Mouse (Mus musculus) forelimb bud, embryonic 11.5 days (tissue): ENCODE data around the gene Serpinb6a.
"Not testable (repeated sequence)": the region's sequence is repeated elsewhere in the genome, so short reads cannot be mapped to it uniquely, and the experiment has no call there.

Source experiments
- DNase-seq: peaks from one replicate; pipeline ENCODE4 v3.0.0-alpha.2; 2012; ENCODE audit warnings: low read depth, low spot score

The Serpinb6a gene

DNA sequence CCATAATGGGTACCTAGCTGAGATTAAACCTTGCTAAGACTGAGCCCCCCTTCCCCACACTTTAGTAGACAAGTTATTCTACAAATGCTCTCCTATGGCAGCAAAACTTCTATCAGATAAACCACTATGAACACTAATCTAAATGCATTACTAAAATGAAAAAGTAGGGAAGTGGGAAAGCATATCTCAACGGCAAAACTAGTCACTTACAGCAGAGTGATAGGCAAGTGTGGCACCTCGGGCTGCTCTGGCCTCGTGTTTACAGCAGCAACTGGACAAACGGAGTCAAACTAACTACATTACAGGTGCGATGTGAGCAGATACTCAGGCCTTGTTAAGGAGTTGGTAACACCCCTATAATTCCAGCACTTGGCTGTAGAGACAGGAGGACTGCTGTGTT is 13.0 kb downstream of the Serpinb6a start:
- DNase-seq, result no peak

DNA sequence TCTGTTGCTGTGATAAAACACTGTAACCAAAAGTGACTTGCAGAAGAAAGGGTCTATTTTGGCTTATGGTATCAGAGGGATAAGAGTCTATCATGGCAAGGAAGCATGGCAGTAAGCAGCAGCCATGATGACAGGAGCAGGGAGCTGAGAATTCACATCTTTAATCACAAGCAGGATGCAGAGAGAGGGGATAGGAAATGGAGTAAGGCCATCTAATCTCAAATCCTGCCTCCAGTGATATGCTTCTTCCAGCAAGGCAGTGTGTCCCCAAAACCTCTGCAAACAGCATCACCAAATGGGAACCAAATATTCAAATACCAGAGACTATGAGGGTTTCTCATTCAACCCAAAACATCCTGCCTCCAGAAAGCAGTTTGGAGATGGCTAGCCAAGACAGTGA is 36.0 kb downstream of the Serpinb6a start:
- no peak for DNase-seq

DNA sequence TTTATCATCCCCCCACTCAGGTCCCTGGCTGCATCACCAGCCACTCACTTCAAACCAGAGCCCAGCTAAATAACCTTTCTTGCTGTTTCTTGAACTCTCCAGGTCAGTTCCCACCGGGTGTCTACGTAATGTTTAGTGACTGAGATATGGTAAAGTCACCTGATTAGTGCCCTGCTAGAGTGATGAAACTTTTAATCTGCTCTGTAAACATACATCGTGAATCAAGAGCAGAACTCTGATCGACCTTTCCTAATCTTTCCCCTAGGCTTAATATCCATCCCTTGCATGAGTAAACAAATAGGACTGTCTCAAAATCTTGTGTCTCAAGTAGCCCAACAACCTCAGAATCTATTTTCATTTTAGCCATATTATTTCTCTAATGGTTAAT is 36.6 kb downstream of the Serpinb6a start:
- DNase-seq, result no peak

DNA sequence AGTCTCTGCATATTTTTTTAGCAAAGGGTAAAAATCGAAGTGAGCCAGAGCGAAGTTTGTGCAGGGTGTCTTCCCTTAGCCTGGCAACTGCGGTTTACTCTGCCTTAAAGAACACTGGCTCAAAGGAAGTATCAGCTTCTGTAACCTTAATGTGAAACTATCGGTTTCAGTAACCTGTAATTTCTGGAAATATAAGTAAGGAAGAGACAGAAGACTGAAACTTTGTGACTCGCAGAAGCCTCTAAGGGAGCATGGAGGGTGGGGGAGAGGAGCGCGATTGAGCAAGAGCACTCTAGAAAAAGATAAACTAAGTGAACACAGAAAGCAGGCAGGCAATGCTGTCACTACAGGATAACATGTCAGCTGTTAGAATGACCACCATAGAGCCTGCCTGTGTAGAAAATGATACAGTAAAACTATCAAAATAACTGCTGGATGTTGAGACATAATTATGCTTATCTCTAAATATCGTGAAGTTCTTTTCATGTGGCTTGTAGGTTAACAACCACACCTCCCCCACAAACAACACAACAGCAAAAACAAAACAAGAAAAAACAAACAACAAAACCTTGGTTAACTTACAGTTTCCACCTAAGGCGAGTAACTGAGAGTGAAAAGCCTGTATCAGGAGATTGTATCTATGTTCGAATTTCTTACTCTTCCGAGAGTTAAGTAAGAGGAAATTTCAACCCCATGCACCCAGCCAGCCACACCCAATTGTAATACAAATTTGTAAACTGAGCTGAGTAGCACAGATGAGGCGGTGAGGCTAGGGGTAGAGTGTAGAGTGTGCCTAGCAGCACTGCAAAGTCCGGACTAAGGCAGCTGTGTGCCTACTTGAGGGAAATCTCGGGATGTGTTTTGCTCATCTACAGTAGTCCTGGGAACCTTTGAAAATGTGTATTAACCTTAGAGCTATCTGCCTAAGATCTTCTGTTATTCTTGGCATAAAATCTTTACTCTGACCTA is 37.3 kb downstream of the Serpinb6a start:
- DNase-seq, result no peak

DNA sequence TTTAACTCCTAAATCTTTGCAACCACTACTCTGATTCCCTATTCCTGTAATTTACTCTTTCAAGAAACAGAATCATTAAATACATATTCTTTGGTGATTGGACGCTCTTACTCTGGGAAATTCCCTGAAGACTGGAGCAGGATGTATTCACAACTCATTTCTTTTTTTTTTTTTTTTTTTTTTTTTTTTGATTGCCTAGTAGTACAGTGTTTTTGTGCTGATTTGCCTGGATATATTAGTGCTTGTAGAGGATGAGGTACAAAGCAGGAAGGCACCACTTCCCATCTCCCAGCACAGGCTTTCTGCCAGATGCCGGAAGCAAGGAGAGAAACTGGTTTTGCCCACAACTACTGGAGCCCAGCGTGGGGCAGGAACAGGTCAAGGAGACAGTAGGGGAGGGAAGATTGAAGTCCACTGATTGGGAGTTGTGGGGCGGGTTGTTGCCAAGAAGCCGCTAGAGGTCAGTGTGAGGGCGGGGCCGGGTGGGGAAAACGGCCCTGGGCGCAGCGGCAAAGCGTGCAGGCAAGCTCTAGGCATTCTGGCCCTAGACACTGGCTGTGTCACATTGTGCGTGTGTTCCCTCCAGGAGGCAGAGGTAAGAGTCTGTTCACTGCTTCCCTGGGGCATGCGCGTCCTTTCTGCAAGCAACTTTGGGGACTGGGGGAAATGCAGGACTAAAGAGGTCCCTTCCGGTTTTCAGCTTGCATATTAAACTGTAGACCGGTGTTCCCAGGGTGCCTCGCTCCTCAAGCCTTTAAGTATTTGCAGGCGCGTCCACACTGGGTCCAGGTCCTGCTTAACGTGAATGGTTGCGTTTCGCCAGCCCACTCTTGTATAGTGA is 38.2 kb downstream of the Serpinb6a start, which contains the start of gene Nqo2:
Nqo2 (plus strand) TSS at position 482 of the 841 bp plus-strand sequence.
- DNase-seq, result peak; percentile 72

DNA sequence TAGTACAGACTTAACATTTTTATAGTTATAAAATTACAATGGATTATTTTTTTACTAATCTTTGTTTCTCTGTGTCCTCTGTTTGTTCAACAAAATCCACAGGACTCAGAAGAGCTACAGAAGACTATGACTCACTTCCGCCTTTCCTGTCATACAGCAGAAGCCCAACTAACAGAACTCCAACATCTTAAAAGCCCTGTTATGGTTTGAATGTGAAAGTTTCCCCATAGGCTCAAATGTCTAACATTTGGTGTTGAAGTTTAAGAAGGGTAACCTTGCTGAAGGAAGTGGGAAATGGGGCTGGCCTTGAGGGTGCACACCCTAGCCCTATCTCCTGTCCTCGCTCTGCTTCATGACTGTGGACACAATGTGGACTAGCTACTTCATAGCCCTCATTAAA is 42.8 kb downstream of the Serpinb6a start:
- no peak for DNase-seq

DNA sequence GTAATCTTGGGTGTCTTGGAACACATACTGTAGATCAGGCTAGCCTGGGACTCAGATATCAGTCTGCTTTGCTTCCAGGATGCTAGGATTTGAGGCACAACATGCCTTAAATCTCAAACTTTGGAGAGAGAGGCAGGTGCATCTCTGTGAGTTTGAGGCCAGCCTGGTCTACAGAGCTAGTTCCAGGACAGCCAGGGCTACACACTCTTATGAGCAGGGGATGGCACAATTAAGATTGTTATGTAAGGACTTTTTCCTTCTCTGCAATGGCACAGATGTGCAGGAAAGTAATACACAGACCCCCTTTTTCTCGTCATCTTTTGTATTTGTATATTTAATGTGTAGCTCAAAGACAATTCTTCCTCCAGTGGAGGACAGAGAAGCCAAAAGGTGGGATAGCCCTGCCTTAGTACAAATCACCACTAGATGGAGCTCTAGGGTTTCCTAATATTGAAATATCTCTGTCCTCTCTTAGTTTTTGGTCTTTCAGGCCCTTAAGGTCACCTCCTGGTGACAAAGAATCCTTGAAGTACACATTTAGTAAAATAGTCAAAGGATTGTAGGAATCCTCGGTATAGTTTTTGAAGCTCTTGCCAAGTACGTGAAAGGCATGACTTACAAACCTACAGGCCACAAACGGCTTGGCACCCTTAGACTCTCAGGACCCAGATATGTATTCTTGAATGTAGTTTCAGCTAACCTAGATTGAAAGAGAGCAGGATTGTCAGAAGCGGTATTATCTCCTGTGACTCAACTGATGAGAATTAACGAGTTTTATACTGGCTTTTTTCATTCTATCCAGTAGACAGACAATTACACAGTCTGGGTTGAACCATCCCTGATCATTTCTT is 45.8 kb downstream of the Serpinb6a start:
- peak; percentile 44 for DNase-seq

DNA sequence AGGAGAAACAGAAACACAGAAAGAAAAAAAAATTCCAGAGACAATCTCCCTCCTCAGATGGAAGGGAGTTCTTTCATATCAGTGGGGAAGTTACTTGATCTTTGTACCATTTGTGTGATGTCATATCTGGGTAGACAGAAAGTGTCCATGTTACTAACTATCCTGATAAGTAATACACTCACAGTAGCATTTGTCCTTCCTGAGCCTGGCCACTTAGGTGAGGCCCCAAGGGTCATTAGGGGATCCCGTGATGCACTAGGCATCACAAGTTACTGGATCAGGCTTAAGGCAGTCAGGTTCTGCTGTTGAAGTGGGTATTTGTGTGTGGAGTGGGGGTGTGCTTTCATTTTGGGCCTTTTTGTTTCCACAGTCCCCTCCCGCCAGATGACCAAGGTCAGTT is 49.6 kb downstream of the Serpinb6a start:
- no peak for DNase-seq

DNA sequence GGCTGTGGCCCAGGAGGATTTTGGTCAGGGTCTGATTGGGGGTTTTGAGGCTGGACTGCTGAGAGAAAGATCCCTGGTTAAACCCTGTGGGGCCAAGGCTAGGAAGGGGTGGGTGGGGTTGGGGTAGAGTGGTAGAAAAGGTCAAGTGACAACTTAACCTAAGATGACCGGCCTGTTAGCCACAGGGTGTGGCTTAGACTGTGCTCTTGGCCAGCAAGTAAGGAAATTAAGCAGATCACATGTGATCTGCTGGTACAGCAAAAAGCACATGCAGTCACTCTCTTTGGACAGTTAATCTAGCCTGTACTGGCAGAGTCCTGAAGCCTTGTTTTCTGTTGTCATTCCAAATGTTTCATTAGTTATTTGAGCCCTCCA is 50.5 kb downstream of the Serpinb6a start:
- DNase-seq, result no peak

DNA sequence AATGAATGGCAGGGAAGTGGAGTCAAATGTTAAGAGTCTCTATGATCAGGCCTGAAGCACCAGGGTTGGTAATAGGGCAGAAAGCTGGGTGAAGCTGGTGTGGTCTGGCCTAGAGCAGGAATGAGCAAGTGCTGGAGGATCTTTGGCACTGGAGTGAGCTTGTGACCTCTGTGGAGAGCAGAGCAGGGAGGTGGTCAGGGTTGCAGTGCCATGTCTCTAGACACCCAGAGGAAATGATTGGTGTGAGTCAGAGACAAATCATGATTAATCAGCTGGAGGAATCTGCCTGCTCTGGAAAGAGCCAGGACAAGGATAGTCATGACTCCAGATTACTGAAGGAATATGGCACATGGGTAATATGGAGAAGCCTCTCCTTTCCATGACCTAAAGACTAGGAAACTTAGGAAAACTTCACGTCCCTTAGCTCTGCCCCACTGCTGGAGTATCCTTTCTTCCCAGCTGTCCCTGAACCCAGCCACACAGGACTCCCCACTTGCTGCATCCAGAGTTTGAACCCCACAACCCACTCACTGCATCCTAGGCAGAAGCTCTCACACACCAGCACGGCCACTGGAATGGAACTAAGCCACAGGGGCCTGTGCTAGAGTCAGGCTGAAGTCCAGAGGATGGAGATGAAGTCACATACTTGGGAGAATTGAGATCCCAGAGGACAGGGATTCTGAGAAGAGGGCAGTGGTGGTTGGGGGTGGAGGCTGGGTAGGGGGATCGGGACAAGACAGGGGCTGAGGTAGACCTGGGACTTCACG is 51.1 kb downstream of the Serpinb6a start:
- no peak for DNase-seq

DNA sequence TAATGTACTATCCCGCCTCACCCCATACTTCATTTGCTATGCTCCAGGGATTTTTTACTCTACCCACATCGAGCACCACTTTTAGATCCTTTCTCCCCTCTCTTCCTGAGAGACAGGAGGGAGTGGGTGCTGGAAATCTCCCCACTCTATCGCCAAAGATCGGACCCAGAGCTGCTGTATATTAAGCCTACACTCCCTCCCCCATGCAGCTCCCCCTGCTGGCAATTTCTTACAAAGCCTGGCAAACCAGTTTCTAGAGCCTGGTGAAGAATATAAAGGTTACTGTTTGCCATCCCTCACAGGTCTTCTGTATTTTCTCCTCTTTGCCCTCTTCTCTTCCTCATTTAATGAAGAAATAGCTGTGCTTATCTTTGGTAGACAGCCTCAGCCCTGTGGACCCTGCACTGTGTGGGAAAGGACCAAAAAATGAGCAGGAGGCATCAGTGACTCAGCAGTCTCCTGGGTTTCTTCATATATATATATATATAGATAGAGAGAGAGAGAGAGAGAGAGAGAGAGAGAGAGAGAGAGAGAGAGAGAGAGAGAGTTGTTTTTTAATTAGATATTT is 60.3 kb downstream of the Serpinb6a start:
- no peak for DNase-seq

DNA sequence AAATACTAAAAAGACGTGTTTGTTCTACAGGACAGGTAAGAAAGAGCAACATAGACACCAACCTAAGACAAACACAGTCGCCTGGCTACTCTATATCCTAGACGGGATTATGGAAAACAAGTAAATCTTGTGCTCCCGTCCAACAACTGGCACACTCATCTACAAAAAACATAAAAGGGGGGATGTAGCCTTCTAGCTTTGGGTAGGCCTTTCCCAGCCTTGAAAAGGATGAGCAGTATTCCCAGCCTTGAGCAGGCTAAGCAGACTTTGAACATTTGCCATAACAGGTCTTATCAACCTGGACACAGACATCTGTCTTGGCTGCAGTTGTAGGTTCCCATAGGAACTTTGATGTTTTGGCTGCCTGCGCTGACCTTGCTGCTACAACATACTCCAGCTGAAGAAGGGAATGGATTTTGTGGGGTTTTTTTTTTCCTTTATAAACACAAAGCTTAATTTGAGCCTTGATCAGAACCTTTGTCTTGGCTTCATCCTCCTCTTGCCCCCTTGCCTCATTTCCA is 61.2 kb downstream of the Serpinb6a start:
- no peak for DNase-seq

DNA sequence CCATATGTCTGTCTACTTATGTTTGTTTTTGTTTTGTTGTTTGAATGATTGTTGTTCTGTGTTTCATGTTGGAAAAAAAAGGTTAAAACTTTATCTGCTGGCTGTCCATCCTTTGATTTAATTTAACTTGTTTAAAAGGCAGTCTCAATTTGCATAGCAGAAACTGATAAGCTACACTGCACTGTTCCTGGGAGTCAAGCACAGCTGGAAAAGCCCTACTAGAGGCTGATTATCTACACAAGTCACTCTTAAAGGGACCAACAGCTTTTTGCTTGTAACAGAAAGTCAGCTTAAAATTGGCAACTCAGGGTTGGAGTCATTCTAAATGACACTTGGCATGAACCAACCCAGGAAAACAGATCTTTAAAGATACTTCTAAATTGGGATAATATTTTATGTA is 65.0 kb downstream of the Serpinb6a start:
- DNase-seq, result not testable (repeated sequence)

DNA sequence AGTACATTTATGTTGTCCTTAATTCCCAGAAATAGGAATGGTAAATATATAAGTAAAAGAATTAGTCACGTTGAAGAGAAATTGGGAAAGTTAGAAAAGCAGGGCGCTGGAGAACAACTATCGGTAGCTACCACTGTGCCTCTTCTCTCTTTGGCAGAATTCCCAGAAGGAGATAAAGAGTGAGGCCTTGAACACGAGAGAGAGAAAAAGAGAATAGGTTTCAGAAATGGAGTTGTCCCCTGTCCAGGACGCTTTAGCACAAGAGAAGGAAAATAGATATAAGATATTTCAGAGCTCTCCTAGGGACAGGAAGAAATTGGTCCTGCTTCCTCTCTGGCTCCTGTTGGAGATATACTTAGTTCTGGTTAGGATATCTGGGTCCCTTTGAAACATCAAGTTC is 65.4 kb downstream of the Serpinb6a start:
- DNase-seq, result no peak

DNA sequence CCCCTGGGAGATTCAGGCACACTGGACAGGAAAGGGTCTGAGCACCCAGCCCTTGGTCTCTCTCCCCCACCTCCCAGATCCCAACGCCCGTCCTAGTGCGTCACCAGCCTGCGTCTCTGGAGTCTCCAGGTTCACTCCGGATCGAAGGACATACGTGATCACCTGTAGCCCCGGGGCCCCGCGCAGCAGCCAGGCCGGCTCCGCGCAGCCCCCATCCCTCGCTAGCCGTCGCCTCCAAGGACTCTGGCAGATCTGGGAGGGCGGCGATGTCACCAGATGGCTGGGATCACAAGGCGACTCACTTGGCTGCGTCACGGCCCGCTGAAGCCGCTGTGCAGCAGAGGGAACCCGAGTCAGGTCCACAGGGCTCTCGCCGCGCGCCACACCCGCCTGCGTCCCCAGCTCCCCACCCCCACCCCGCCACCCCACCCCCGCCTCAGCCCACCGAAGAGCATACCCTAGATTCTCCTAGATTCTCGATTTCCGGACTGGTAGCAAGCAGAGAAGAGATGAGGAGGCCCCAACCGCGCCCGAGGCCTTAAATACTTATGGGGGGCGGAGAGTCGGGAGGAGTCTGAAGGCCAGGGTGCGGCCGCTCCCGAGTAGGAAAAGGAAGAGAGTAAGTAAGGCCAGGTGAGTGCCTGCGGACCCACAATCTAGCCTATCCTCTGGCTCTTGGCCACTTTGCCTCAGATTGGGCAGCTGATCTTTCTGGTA is 67.0 kb downstream of the Serpinb6a start:
- DNase-seq, result peak; percentile 17

DNA sequence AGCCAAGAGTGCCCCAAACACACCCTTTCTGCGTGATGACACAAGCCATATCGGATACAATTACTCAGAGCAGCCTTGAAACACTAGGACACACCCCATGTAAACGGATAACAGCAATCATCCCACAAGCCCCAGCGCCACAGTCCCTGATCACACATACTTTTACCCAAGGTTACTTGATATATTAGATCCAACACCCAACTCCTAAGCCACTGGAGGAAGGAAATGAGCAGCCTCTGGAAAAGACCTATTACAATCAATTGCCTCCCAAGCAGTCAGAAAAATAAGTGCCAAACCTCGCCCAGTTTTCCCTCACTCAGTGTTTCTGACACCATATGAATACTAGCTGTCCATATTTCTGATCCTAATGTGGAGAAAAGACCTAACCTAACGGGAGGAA is 67.9 kb downstream of the Serpinb6a start:
- no peak for DNase-seq

DNA sequence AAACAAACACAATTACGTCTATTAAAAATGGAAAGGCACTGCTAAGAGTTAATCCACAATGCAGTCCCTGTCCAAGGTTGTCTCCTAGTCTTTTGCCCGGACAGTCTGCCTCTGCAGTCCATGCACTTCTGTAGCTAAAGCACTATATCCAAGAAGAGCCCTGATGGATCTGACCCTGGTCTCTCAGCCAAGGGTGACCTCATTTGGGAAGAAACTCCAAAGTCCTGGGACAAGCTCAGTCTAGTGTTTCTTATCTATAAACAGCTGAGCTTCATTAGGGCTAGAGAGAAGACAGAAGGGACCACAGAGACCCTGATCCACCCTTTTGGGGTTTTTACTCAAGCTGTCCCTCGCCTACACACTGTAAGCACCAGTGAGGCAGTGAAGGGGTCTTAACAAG is 71.7 kb downstream of the Serpinb6a start:
- DNase-seq, result no peak

DNA sequence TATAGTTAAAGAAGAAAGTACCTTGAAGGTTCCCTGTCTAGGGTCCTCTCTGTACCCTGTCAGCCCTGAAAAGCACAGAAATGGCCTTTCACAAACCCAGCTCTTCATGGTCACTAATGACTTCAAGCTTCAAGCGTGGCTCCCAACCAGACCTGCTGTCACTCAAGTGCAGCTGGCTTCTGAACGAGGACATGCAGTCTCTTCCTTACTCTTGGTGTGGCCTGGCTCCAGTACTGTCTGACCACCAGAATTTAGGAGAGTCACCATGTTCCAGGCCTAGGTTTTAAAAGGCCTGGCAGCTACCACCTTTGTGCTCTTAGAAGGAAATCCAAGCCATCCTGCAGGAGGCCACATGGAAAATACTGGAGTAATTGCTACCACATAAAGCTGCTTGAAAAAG is 72.3 kb downstream of the Serpinb6a start:
- DNase-seq, result no peak

DNA sequence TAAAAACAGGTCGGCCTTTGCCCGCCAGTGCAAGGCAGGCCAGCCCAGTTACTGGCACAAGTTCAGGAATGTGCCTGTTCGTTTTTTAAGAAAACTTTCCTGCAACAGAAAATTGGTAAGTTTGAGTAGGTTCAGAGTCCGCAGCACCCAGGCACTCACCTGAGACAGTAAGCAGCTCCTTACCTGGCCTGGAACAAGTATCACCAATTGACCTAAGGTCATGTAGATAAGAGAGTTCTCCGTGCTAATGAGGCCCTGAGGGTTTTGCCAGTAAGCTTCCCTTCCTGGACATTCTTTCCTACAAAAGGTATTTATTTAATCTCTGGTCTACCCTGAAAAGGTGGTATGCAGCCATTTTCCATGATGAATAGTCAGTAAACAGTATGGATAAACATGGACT is 80.9 kb downstream of the Serpinb6a start:
- DNase-seq, result no peak

DNA sequence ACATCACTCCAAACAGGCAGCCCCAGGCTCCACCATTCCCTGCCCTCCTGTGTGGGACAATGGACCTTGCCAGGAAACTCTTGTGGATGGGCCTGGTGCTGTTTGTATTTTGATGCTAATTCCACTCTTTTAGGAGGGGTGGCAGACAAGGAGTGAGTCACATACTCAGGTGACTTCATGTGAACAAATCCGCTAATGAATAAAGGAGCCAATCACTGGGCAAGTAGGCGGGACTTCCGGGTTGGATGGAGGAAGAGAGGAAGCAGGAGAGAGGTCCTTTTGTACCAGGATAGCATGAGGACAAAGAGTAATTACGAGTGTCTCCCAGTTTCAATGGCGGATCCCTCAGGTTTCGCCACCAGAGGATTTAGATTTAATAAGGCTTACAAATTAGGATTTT is 81.6 kb downstream of the Serpinb6a start:
- no peak for DNase-seq
